Mouse (Mus musculus) lung, adult 2 months (tissue): ENCODE measurements around the gene Cenpo. TPM values are rescaled to one million over a fixed set of nuclear protein-coding genes. Genes with fewer than 3 reads are reported as not detected.

Experiments used
- DNase-seq: peaks from one replicate; pipeline ENCODE4 v3.0.0; 2022
- H3K4me1 ChIP-seq: fragments of 200-500 bp; 2 replicates; pipeline ENCODE4 v1.6.1; 2011; ENCODE audit warnings: low read length; ENCODE audit not compliant: control insufficient read depth, insufficient read depth
- H3K4me3 ChIP-seq: fragments of 200-500 bp; replicated peaks from 2 replicates; pipeline ENCODE3; 2011; ENCODE audit warnings: low read depth, mild to moderate bottlenecking, control low read depth, low read length; ENCODE audit errors: extremely low read depth
- CTCF ChIP-seq: fragments of 200-500 bp; IDR thresholded peaks from 2 replicates; pipeline ENCODE4 v1.5.1; 2011; ENCODE audit warnings: mild to moderate bottlenecking, low read length, control low read depth; ENCODE audit not compliant: insufficient read depth
- POLR2A ChIP-seq: fragments of 200-500 bp; IDR thresholded peaks from 2 replicates; pipeline ENCODE4 v1.6.1; 2011; ENCODE audit warnings: low read depth, mild to moderate bottlenecking, control low read depth, low read length, borderline replicate concordance; ENCODE audit errors: extremely low read depth
- WGBS: fragments of 180-500 bp; shearing (Covaris S2); methylation state at CpG from one replicate; pipeline ENCODE4 v1.1.7; 2018; 5-methylcytosine and 5-hydroxymethylcytosine counted together
- polyA plus RNA-seq: library from polyadenylated mRNA; depleted of rRNA; stranded (reverse); fragments of >200 nt; gene quantifications from 2 replicates; pipeline ENCODE4 v1.2.3, GENCODE M21; 2012; rRNA removed

The Cenpo gene
- polyA plus RNA-seq, 1 experiment = 9.7 TPM

DNA sequence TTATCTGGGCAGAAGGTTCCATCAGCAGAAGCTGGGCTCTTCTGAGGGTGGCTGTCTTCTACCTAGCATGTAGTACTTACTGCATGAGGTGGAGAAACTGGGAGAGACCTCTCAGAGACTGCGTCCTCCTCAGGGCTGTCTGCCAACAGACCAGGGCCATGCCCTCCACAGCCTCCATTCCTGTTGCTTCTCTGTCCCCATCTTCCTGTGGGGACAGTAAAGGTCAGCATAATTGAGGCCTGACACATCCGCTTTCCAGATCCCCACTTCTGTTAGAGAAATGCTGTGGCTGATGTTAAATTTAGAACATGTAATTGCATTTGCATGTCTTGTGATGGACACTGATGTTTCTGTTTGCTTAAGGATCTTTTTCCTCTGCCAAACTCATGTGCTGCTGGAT, 83.2 kb downstream of the Cenpo start:
- DNase-seq = no peak
- TF ChIP-seq CTCF (no peak), POLR2A (no peak)

More for the DNA sequence above, 83.2 kb downstream of the Cenpo start:
- 75% methylated on average over 2 of the region's 2 CpGs for WGBS
- Histone ChIP-seq H3K4me1 (no peaks in the 10 kb centered on the region), H3K4me3 (no peak overlapping the region)

Other genes starting within 250 kb of the Cenpo start
- gene Efr3b, start 195.4 kb downstream of the Cenpo start, polyA plus RNA-seq = 6.8 TPM in 2 replicates
- 6.5 and 8.8 TPM in 2 replicates for gene Dnajc27, start 151.7 kb downstream of the Cenpo start, polyA plus RNA-seq
- gene Adcy3, start 101.2 kb downstream of the Cenpo start, polyA plus RNA-seq = 17.1 and 17.6 TPM in 2 replicates
- 3.7 and 3.9 TPM in 2 replicates for gene Ptrhd1, start 267 bp downstream of the Cenpo start, polyA plus RNA-seq
- 27.8 and 29.2 TPM in 2 replicates for gene Ncoa1, start 242.9 kb upstream of the Cenpo start, polyA plus RNA-seq